Mouse (Mus musculus): ENCODE data around the gene Cel.

- no peak for TF ChIP-seq CTCF (conservative IDR thresholded peaks at IDR 0.05; ENCODE audit: low read length)
- no peak for TF ChIP-seq POU5F1 (IDR thresholded peaks at IDR 0.05; ENCODE audit: borderline replicate concordance, low read length)
Observed at GRCm38 (mm10) chr2:28603542-28603941, 40.3 kb upstream of the Cel start.

Measured in E14TG2a.4 (cell line).